Mouse (Mus musculus) R1 (cell line): ENCODE measurements around the gene Git1.

Source experiments
- DNase-seq: peaks from one replicate; pipeline ENCODE4 v3.0.0-alpha.2; 2018; ENCODE audit warnings: low read depth, low spot score

The Git1 gene

DNA sequence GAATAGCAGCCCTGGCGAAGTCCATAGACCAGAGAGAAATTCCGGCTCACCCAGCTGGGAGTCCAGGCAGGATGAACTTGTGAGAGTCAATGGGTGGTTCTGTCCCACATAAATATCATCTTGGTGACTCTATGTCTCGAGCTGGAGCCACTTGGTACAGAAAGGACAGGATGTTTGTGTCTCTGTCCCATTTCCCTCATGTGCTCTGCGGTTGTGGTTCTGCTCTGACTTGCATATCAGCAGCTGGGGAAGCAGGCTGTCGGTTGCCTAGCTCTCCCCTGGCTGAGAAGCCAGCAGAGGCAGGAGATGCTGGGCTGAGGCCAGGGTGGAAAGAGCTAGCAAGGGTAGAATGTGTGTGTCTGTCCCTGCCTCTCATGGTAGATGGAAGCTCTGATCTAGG lies 25.7 kb downstream of the Git1 start, which contains the start of gene Gm10392:
Gm10392 (minus strand) TSS at position 156 of the 400 bp plus-strand sequence.
- no peak for DNase-seq

GRCm38 (mm10) chr11:77520601-77521529 lies 27.5 kb downstream of the Git1 start:
- DNase-seq: no peak

DNA sequence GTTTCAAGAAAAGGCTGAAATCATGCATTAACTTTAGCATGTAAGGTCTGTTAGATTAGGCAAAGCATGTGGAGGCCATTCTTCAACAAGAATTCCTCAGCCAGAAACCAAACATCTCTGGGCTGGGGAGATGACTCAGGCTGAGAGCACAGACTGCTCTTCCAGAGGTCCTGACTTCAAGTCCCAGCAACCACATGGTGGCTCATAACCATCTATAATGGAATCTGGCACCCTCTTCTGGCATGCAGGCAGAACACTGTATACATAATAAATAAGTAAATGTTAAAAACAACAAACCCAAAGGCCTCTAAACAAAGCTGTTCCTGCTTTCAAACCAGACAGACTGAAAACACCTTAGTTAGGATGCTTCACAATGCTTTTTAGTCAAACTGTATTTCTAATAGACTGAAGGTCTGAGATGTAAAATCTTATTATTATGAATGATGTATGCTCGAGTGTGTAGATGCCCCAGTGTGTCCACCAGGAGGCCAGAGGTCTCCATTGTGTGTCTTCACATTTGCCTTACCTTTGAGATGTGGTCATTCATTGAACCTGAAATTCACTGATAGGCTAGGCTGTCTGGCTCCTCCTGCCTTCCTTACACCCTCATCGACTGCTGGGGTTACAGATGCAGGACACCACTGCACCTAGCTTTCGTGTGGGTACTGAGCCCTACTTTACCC lies 32.6 kb downstream of the Git1 start:
- DNase-seq: peak; percentile 44

- peak; percentile 55 for DNase-seq
Measured at GRCm38 (mm10) chr11:77528420-77528819, 35.1 kb downstream of the Git1 start.

GRCm38 (mm10) chr11:77529644-77530043 lies 36.3 kb downstream of the Git1 start:
- DNase-seq: no peak

- DNase-seq: no peak
Measured at GRCm38 (mm10) chr11:77530862-77531261, 37.5 kb downstream of the Git1 start.

- no peak for DNase-seq
Measured at GRCm38 (mm10) chr11:77532202-77532846, 39.0 kb downstream of the Git1 start.

- DNase-seq: no peak
Measured at GRCm38 (mm10) chr11:77545261-77545660, 51.9 kb downstream of the Git1 start.
